Mouse (Mus musculus) embryonic facial prominence, embryonic 15.5 days (tissue): Measurements from ENCODE around the gene Tspo2. TPM values are rescaled to one million over a fixed set of nuclear protein-coding genes. Genes with fewer than 3 reads are reported as not detected.

ENCODE experiments used
- ATAC-seq: fragments of 200-750 bp; cut with Nextera tagmentation; 2 replicates; pipeline ENCODE4 v1.8.0; 2017; ENCODE audit warnings: low read depth, moderate TSS enrichment; ENCODE audit not compliant: insufficient number of reproducible peaks, low FRiP score, low TSS enrichment
- H3K27ac ChIP-seq: fragments of 300-500 bp; sonication (generic); replicated peaks from 2 replicates; pipeline ENCODE4 v1.5.1; 2015; ENCODE audit warnings: mild to moderate bottlenecking, inconsistent platforms
- H3K27me3 ChIP-seq: fragments of 300-500 bp; sonication (generic); 2 replicates; pipeline ENCODE4 v1.6.1; 2015; ENCODE audit warnings: inconsistent platforms
- H3K36me3 ChIP-seq: fragments of 300-500 bp; sonication (generic); 2 replicates; pipeline ENCODE4 v1.6.1; 2015; ENCODE audit warnings: mild to moderate bottlenecking, inconsistent platforms
- H3K4me1 ChIP-seq: fragments of 300-500 bp; sonication (generic); 2 replicates; pipeline ENCODE4 v1.6.1; 2015; ENCODE audit warnings: inconsistent platforms
- H3K4me2 ChIP-seq: fragments of 300-500 bp; sonication (generic); replicated peaks from 2 replicates; pipeline ENCODE4 v1.6.1; 2015; ENCODE audit warnings: mild to moderate bottlenecking, inconsistent platforms
- H3K4me3 ChIP-seq: fragments of 300-500 bp; sonication (generic); replicated peaks from 2 replicates; pipeline ENCODE4 v1.5.1; 2015; ENCODE audit warnings: mild to moderate bottlenecking, inconsistent platforms
- H3K9ac ChIP-seq: fragments of 300-500 bp; sonication (generic); 2 replicates; pipeline ENCODE4 v1.6.1; 2015; ENCODE audit warnings: inconsistent platforms
- H3K9me3 ChIP-seq: fragments of 300-500 bp; sonication (generic); replicated peaks from 2 replicates; pipeline ENCODE4 v1.6.1; 2016; ENCODE audit warnings: inconsistent platforms
- WGBS: fragments of 180-500 bp; shearing (Covaris S2); methylation state at CpG from one replicate; pipeline ENCODE4 v1.1.7; 2015; 5-methylcytosine and 5-hydroxymethylcytosine counted together
- polyA plus RNA-seq: library from polyadenylated mRNA; unstranded; fragments of >200 nt; fragmentation: Nextera tagmentation; extraction: Ambion mirVana; gene quantifications from 2 replicates; pipeline ENCODE4 v1.2.1, GENCODE M21; 2015

Gene Tspo2
- polyA plus RNA-seq, 1 experiment from 2014 or later, result 1.6 TPM

DNA sequence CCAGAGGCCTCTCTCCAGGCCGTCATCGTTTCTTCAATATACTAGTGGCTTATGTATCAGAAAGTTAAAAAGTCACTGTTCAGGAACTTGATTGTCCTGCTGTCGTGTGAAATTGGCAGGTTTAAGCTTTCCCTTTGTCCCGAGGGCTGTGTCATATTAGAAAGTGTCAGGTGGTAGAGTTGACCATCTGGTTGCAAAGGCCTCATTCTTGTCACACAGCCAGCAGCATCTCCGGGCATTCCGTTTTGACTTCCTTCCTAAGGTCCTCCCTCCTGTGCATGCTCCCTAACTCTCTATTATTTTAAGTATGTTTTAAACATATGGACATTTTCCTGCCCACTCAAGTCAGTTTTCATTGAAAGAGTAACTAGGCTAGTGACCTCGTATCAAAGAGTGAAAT, 35.3 kb downstream of the Tspo2 start:
- Histone ChIP-seq H3K9ac (no peak overlapping the region), H3K4me3 (no peak overlapping the region), H3K9me3 (no peaks in the 10 kb centered on the region), H3K4me1 (peaks cover 12% of the 10 kb centered on the region), H3K27ac (no peak overlapping the region), H3K27me3 (no peaks in the 10 kb centered on the region), H3K4me2 (no peak overlapping the region), H3K36me3 (peaks cover 37% of the 10 kb centered on the region)
- WGBS, result 82% methylated on average over 7 of the region's 7 CpGs
- ATAC-seq, result no peak

DNA sequence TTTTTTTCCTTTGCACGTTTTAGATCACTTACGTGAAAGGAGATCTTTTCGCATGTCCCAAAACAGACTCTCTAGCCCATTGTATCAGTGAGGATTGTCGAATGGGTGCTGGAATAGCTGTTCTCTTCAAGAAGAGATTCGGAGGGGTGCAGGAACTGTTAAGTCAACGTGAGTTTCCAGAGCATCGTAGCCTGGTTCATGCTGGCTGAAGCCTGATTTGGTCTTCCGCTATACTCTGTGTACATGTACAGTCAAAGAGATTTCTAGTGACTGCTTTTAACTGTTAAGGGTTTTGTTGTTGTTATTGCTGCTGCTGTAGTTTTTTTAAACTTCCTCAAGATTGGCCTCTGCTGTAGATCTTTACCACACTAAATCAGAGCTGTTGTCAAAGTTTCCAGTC, 40.1 kb downstream of the Tspo2 start:
- H3K27ac ChIP-seq, result peak overlapping the region; percentile 100
- peak overlapping the region; percentile 68 for H3K4me2 ChIP-seq
- ATAC-seq, result no peak
- H3K27me3 ChIP-seq, result no peaks in the 10 kb centered on the region
- H3K9me3 ChIP-seq, result no peaks in the 10 kb centered on the region
- peaks cover 24% of the 10 kb centered on the region for H3K36me3 ChIP-seq
- peak overlapping the region; percentile 81 for H3K9ac ChIP-seq
- peak overlapping the region; percentile 97 for H3K4me3 ChIP-seq
- peaks cover 24% of the 10 kb centered on the region for H3K4me1 ChIP-seq
- 39% methylated on average over 8 of the region's 8 CpGs for WGBS

DNA sequence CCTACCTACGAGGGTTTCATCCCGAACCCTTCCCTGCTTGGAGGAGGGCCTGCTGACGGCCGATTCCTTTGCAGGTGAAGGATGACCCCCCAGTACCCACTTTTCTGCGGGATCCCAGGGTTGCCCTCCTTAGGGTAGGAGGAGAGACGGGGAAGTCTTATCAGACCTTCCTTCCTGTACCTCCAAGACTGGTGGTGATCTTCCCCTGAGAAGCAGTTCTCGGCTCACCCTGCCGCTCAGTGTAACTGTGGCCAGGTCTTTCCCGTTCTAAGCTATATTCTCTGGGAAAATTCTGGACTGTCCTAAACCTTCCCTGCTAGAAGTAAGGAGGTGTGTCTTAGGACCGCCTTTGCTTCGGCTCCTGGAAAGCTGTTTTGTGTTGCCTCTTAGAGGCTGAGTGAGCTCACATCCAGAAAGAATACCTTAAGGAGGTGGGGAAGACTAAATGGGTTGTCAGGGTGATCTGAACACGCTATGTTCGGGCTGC, 41.0 kb downstream of the Tspo2 start:
- no peak; the same call in 1 of the 2 replicates for ATAC-seq
- under 1% methylated on average over 13 of the region's 13 CpGs for whole genome bisulfite sequencing

DNA sequence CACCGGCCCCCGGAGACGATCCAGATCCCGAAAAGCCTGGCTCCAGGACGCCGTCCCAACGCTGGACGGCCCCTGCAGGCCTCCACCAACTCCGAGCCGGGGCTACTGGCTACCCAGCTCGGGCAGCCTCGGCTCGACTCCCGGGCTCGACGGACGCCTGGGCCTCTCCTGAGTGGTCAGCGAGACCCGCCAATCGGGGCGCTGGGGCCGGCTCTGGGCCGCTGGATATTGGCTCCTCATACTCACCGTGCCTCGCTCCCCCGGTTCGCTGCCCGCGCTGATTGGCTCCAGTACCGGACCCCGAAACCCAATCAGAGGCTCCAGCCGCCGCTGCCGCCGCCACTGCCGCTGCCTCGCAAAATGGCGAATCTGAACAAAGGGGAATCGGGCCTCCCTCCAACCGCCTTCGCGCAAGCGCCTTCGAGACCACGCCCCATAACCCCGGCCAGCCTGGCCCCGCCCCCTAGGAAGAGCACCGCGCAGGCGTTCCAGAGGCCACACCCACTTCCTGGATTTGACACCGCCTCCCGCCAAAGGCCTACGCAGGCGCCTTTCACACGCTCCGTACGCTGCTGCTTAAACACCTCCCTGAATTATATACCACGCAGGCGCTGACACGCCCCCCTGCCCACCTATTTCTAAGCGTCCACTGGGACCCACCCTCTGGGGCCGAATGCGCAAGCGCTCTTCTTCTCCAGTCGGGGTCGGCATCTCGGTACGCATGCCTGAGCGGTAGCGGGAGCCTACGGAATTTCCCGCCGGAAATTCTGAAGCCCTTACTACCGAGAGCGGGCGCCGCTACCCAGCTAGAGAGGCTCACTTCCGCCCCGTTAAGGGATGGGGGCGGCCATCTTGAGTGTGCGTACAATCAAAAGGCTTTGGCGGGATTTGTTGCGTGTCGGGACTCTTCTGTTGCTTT, 41.7 kb downstream of the Tspo2 start, which contains the start of the genes Nfya and Oard1:
Nfya (minus strand) TSS at position 527 of the 919 bp plus-strand sequence.
Oard1 (plus strand) TSS at position 635 of the 919 bp plus-strand sequence.
- Histone ChIP-seq H3K4me1 (peaks cover 24% of the 10 kb centered on the region), H3K9me3 (no peaks in the 10 kb centered on the region), H3K4me3 (peak within 1 kb of the TSS; percentile 97), H3K4me2 (peak within 1 kb of the TSS; percentile 68), H3K36me3 (peaks cover 10% of the 10 kb centered on the region), H3K9ac (peak within 1 kb of the TSS; percentile 99), H3K27ac (peak within 1 kb of the TSS; percentile 100), H3K27me3 (no peaks in the 10 kb centered on the region)
- peak; percentile 98 for ATAC-seq
- WGBS, result under 1% methylated on average over 84 of the region's 84 CpGs

More for the DNA sequence above, 41.0 kb downstream of the Tspo2 start:
- Histone ChIP-seq H3K4me2 (peak overlapping the region; percentile 68), H3K27me3 (no peaks in the 10 kb centered on the region), H3K9me3 (no peaks in the 10 kb centered on the region), H3K36me3 (peaks cover 17% of the 10 kb centered on the region), H3K4me1 (peaks cover 24% of the 10 kb centered on the region), H3K27ac (peak overlapping the region; percentile 100), H3K9ac (peak overlapping the region; percentile 81), H3K4me3 (peak overlapping the region; percentile 97)

DNA sequence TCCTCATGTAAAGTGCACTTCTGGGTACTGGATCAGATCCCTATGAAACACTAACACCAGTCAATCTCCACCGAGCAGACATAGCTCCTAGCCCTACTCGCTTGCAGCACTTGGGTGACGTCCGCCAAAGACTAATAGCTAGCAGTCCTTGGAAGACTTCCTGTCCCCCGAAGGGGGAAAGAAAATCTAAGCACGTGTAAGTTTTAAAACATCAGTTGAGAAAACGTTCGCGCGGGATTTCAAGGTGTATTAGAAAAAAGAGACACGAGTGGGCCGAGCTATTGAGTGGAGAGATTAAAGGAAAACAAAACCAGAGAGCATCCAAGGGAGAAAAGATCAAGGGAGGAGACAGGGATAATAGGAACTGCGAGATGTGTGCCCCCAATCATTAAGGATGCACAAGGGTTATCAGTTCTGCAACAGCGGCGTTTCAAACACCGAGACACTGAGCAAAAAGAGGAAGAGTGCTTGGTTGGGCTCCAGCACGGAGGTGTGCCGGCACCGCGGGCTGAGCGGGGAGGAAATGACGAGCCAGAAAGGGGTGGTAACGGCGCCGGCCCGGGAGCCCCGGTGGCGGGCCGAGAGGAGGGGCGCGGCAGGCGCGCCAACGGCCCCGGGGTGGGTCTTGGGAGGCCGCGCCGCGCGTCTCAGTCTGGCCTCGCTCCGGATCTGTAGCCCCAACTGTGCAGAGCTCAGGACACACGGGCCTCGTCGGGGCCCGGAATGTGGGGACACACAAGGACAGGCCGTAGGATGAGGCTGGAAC, 42.6 kb downstream of the Tspo2 start:
- WGBS, result under 1% methylated on average over 47 of the region's 47 CpGs
- Histone ChIP-seq H3K36me3 (peaks cover 3% of the 10 kb centered on the region; the same call in 1 of the 2 replicates), H3K9ac (peak overlapping the region; percentile 99), H3K9me3 (no peaks in the 10 kb centered on the region), H3K4me2 (peak overlapping the region; percentile 64), H3K4me1 (peaks cover 24% of the 10 kb centered on the region), H3K4me3 (peak overlapping the region; percentile 97), H3K27ac (peak overlapping the region; percentile 100), H3K27me3 (no peaks in the 10 kb centered on the region)
- ATAC-seq, result peak; percentile 9

DNA sequence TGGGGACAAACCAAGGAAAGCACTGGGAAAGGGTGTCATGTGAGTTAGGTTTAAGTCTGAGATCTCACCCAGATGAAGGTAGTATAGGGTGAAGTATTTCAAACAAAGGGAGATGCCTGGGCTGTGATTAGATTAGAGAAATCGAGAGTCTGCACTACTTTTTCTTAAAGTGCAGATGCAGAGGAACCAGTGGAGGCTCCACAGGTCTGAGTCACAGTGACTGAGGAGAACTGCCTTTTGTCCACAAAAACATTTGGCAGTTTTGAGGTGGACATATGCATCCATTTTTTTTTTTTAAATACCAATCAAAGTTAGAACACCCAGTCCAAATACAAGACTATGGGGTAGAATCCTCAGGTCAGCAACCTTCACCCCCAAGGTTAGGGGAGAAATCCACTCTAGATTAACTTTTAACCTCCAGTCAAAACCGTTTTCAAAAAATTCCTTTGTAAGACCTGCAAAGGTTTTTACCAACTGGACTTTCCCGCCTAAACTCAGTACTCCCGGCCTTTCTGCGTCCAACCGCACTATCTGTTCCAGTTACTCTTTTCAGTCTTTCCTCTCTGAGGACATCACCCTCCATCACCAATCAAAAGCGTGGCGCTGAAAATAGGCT, 43.3 kb downstream of the Tspo2 start:
- Histone ChIP-seq H3K4me3 (peak overlapping the region; percentile 97), H3K9ac (peak overlapping the region; percentile 99), H3K9me3 (no peaks in the 10 kb centered on the region), H3K4me1 (peaks cover 24% of the 10 kb centered on the region), H3K4me2 (peak overlapping the region; percentile 64), H3K36me3 (no peaks in the 10 kb centered on the region; the same call in 1 of the 2 replicates), H3K27ac (peak overlapping the region; percentile 100), H3K27me3 (no peaks in the 10 kb centered on the region)
- 5% methylated on average over 8 of the region's 8 CpGs for WGBS
- ATAC-seq, result no peak

DNA sequence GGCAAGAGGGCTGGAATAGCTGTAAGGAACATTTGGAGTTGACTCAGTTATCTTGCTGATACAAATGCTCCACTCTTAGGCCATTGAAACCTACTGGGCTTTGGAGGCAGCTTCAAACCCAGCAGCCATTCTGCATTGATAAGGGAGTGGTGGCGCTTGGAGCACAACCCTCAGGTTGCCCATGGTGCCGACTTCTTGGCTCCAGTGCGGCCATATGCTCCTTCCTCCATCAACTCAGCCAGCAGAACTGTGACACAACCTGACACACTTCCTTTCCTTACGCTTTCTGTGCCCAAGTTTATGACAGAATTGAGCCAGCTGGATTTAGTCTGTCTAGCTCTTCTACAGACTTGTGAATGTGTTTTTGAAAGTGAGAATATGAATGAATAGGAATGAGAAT, 44.2 kb downstream of the Tspo2 start:
- no peaks in the 10 kb centered on the region for H3K27me3 ChIP-seq
- no peak overlapping the region for H3K27ac ChIP-seq
- peaks cover 24% of the 10 kb centered on the region for H3K4me1 ChIP-seq
- no peak for ATAC-seq
- H3K4me2 ChIP-seq, result 0 out of 2 replicates have a peak overlapping the region, but pooled peaks have one; percentile 64
- no peak overlapping the region for H3K9ac ChIP-seq
- H3K4me3 ChIP-seq, result no peak overlapping the region
- WGBS, result 83% methylated on average over 4 of the region's 4 CpGs
- no peaks in the 10 kb centered on the region; the same call in 1 of the 2 replicates for H3K36me3 ChIP-seq
- H3K9me3 ChIP-seq, result no peaks in the 10 kb centered on the region

DNA sequence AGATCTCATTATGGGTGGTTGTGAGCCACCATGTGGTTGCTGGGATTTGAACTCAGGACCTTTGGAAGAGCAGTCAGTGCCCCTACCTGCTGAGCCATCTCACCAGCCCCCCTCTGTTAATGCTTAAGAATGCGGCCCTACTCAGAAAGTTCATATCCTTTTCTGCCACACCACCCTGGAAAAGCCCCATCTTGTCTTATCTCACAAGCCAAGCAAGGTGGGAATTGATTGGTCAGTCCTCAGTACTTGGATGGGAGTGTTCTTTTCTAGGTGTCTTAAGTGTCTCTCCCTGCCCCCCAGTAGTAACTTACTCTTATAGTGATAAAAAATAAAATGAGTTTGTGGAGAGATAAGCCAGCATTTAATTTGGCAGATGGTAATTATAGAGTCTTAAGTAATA, 46.6 kb downstream of the Tspo2 start:
- 0 out of 2 replicates have a peak, but pooled peaks cover 9% of the 10 kb centered on the region for H3K4me1 ChIP-seq
- H3K9me3 ChIP-seq, result no peaks in the 10 kb centered on the region
- peaks cover 10% of the 10 kb centered on the region; the same call in 1 of the 2 replicates for H3K36me3 ChIP-seq
- no peak overlapping the region for H3K9ac ChIP-seq
- no peak overlapping the region for H3K4me3 ChIP-seq
- no peak overlapping the region for H3K27ac ChIP-seq
- WGBS, result 84% methylated on average over 1 of the region's 1 CpGs
- H3K4me2 ChIP-seq, result no peak overlapping the region
- H3K27me3 ChIP-seq, result no peaks in the 10 kb centered on the region
- ATAC-seq, result no peak

DNA sequence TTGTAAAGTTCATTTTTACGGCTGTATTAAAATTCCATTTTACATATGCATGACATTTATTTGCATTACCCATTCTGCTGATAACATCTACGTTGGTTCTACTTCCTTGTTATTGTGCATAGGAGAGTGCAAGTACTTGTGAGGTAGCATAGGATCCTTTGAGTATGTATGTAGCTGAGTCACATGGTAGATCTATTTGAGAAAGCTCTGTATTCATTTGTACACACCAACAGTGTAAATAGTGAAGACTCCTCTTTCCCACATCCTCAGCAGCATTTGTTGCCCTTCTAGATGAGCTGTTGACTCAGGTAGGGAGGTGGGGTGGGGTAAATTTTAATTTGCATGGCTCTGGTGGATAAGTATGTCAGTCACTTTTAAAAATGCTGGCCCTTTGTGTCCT, 47.5 kb downstream of the Tspo2 start:
- ATAC-seq, result no peak

DNA sequence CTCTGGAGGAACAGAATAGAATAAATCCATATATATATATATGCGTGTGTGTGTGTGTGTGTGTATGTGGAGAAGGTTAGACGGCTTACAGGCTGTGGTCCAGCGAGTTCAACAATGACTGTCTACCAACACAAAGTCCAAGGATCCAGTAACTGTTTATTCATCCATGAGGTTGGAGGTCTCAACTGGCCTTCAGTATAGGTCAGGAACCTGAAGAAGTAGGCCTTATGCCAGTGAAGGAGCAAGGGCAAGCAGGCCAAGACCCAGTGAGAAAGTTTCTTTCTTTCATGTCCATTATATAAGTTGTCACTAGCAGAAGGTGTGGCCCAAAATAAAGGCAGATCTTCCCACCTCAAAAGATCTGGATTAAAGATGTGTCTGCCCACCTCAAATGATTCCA, 48.6 kb downstream of the Tspo2 start:
- Histone ChIP-seq H3K9me3 (no peaks in the 10 kb centered on the region), H3K27ac (no peak overlapping the region), H3K9ac (no peak overlapping the region), H3K4me2 (no peak overlapping the region), H3K27me3 (no peaks in the 10 kb centered on the region), H3K4me1 (0 out of 2 replicates have a peak, but pooled peaks cover 3% of the 10 kb centered on the region), H3K36me3 (peaks cover 30% of the 10 kb centered on the region), H3K4me3 (no peak overlapping the region)
- 97% methylated on average over 3 of the region's 3 CpGs for WGBS
- ATAC-seq, result no peak

More for the DNA sequence above, 47.5 kb downstream of the Tspo2 start:
- 0 out of 2 replicates have a peak, but pooled peaks cover 9% of the 10 kb centered on the region for H3K4me1 ChIP-seq
- H3K27me3 ChIP-seq, result no peaks in the 10 kb centered on the region
- H3K9ac ChIP-seq, result no peak overlapping the region
- H3K4me3 ChIP-seq, result no peak overlapping the region
- no peaks in the 10 kb centered on the region for H3K9me3 ChIP-seq
- H3K27ac ChIP-seq, result no peak overlapping the region
- H3K36me3 ChIP-seq, result peaks cover 19% of the 10 kb centered on the region
- 79% methylated on average over 2 of the region's 2 CpGs for WGBS
- no peak overlapping the region for H3K4me2 ChIP-seq
